Mouse (Mus musculus): Measurements from ENCODE around the gene Rgr.

GRCm38 (mm10) chr14:37083755-37084154 is 35.0 kb upstream of the Rgr start:
- TF ChIP-seq CTCF (IDR thresholded peaks at IDR 0.05; ENCODE audit: low read depth, low read length) (no peak), GATA2 (IDR thresholded peaks at IDR 0.05; ENCODE audit: borderline replicate concordance, low read depth, low read length) (no peak)
